Mouse (Mus musculus): Measurements from ENCODE around the gene Fcho2.

GRCm38 (mm10) chr13:98700661-98701308 lies 114.5 kb downstream of the Fcho2 start:
- TF ChIP-seq CTCF (IDR thresholded peaks at IDR 0.05; ENCODE audit: borderline replicate concordance, extremely low read depth, insufficient read depth, insufficient read length) (no peak), POLR2A (IDR thresholded peaks at IDR 0.05; ENCODE audit: borderline replicate concordance, extremely low read depth, insufficient read depth, insufficient read length, poor library complexity, severe bottlenecking) (no peak)

Data from brain, embryonic 14.5 days (tissue).